Mouse (Mus musculus) hindbrain, embryonic 11.5 days (tissue): ENCODE data around the gene Gab1. TPM values are rescaled to one million over a fixed set of nuclear protein-coding genes. Genes with fewer than 3 reads are reported as not detected.

Experiments used
- ATAC-seq: fragments of 200-750 bp; cut with Nextera tagmentation; 2 replicates; pipeline ENCODE4 v1.8.0; 2017; ENCODE audit warnings: mild to moderate bottlenecking, moderate TSS enrichment, moderate library complexity; ENCODE audit not compliant: low FRiP score
- DNase-seq: peaks from one replicate; pipeline ENCODE4 v3.0.0-alpha.2; 2015; ENCODE audit warnings: low spot score
- H3K27ac ChIP-seq: fragments of 300-500 bp; sonication (generic); 2 replicates; pipeline ENCODE4 v1.5.1; 2014; ENCODE audit warnings: mild to moderate bottlenecking, low read depth, low read length
- H3K27me3 ChIP-seq: fragments of 300-500 bp; sonication (generic); 2 replicates; pipeline ENCODE4 v1.6.1; 2014; ENCODE audit warnings: mild to moderate bottlenecking, low read length, moderate library complexity, mixed read lengths; ENCODE audit not compliant: control insufficient read depth, insufficient read depth
- H3K36me3 ChIP-seq: fragments of 300-500 bp; sonication (generic); 2 replicates; pipeline ENCODE4 v1.6.1; 2014; ENCODE audit warnings: mild to moderate bottlenecking, low read length, moderate library complexity, mixed read lengths; ENCODE audit not compliant: control insufficient read depth, insufficient read depth
- H3K4me1 ChIP-seq: fragments of 300-500 bp; sonication (generic); replicated peaks from 2 replicates; pipeline ENCODE4 v1.6.1; 2014; ENCODE audit warnings: low read length, mixed read lengths; ENCODE audit not compliant: control insufficient read depth, insufficient read depth
- H3K4me2 ChIP-seq: fragments of 300-500 bp; sonication (generic); replicated peaks from 2 replicates; pipeline ENCODE4 v1.6.1; 2014; ENCODE audit warnings: mild to moderate bottlenecking, low read depth, low read length
- H3K4me3 ChIP-seq: fragments of 300-500 bp; sonication (generic); 2 replicates; pipeline ENCODE4 v1.5.1; 2014; ENCODE audit warnings: low read depth, low read length
- H3K9ac ChIP-seq: fragments of 300-500 bp; sonication (generic); 2 replicates; pipeline ENCODE4 v1.6.1; 2014; ENCODE audit warnings: low read depth, low read length
- H3K9me3 ChIP-seq: fragments of 300-500 bp; sonication (generic); 2 replicates; pipeline ENCODE4 v1.6.1; 2016; ENCODE audit warnings: low read length; ENCODE audit not compliant: control insufficient read depth
- WGBS: fragments of 180-500 bp; shearing (Covaris S2); extraction: QIAGEN DNeasy Blood & Tissue Kit; methylation state at CpG from one replicate; pipeline ENCODE4 v1.1.7; 2014; 5-methylcytosine and 5-hydroxymethylcytosine counted together
- polyA plus RNA-seq: library from polyadenylated mRNA; unstranded; fragments of >200 nt; fragmentation: Nextera tagmentation; extraction: Ambion mirVana; gene quantifications from 2 replicates; pipeline ENCODE4 v1.2.1, GENCODE M21; 2014

The Gab1 gene
- polyA plus RNA-seq, 1 experiment from 2014 or later, result 18.1 TPM

GRCm38 (mm10) chr8:80830724-80831566, 49.4 kb downstream of the Gab1 start:
- ATAC-seq, result no peak
- no peak overlapping the region for H3K9ac ChIP-seq
- H3K4me1 ChIP-seq, result no peaks in the 10 kb centered on the region
- WGBS, result 78% methylated on average over 11 of the region's 11 CpGs
- H3K36me3 ChIP-seq, result no peaks in the 10 kb centered on the region
- no peak overlapping the region for H3K27ac ChIP-seq
- H3K27me3 ChIP-seq, result no peaks in the 10 kb centered on the region
- no peak overlapping the region for H3K4me2 ChIP-seq
- H3K9me3 ChIP-seq, result no peaks in the 10 kb centered on the region
- H3K4me3 ChIP-seq, result no peak overlapping the region
- no peak for DNase-seq

GRCm38 (mm10) chr8:80830141-80830540, 50.2 kb downstream of the Gab1 start:
- DNase-seq, result no peak
- 62% methylated on average over 7 of the region's 7 CpGs for WGBS
- H3K27me3 ChIP-seq, result no peaks in the 10 kb centered on the region
- no peak overlapping the region for H3K4me2 ChIP-seq
- H3K9me3 ChIP-seq, result no peaks in the 10 kb centered on the region
- no peak for ATAC-seq
- no peaks in the 10 kb centered on the region for H3K36me3 ChIP-seq
- no peak overlapping the region for H3K9ac ChIP-seq
- H3K27ac ChIP-seq, result no peak overlapping the region
- no peaks in the 10 kb centered on the region for H3K4me1 ChIP-seq
- no peak overlapping the region for H3K4me3 ChIP-seq

GRCm38 (mm10) chr8:80826996-80827395, 53.3 kb downstream of the Gab1 start:
- H3K4me2 ChIP-seq, result no peak overlapping the region
- ATAC-seq, result no peak

GRCm38 (mm10) chr8:80825136-80825535, 55.2 kb downstream of the Gab1 start:
- Histone ChIP-seq H3K9me3 (no peaks in the 10 kb centered on the region), H3K4me2 (no peak overlapping the region), H3K4me1 (no peaks in the 10 kb centered on the region), H3K27me3 (no peaks in the 10 kb centered on the region), H3K36me3 (no peaks in the 10 kb centered on the region), H3K9ac (no peak overlapping the region), H3K4me3 (no peak overlapping the region), H3K27ac (no peak overlapping the region)
- 76% methylated on average over 4 of the region's 4 CpGs for WGBS
- DNase-seq (no peak), ATAC-seq (no peak)

More at GRCm38 (mm10) chr8:80826996-80827395, 53.3 kb downstream of the Gab1 start:
- H3K36me3 ChIP-seq, result no peaks in the 10 kb centered on the region
- H3K27me3 ChIP-seq, result no peaks in the 10 kb centered on the region
- no peaks in the 10 kb centered on the region for H3K4me1 ChIP-seq
- no peak for DNase-seq
- H3K27ac ChIP-seq, result no peak overlapping the region
- 89% methylated on average over 7 of the region's 7 CpGs for WGBS
- no peak overlapping the region for H3K9ac ChIP-seq
- no peak overlapping the region for H3K4me3 ChIP-seq
- no peaks in the 10 kb centered on the region for H3K9me3 ChIP-seq

GRCm38 (mm10) chr8:80824426-80824825, 55.9 kb downstream of the Gab1 start:
- no peak for DNase-seq
- Histone ChIP-seq H3K9me3 (no peaks in the 10 kb centered on the region), H3K27me3 (no peaks in the 10 kb centered on the region), H3K4me3 (no peak overlapping the region), H3K36me3 (no peaks in the 10 kb centered on the region), H3K4me1 (no peaks in the 10 kb centered on the region), H3K4me2 (no peak overlapping the region), H3K27ac (no peak overlapping the region), H3K9ac (no peak overlapping the region)
- ATAC-seq, result no peak
- WGBS, result 60% methylated on average over 5 of the region's 5 CpGs

- Histone ChIP-seq H3K4me3 (no peak overlapping the region), H3K9ac (no peak overlapping the region), H3K9me3 (no peaks in the 10 kb centered on the region), H3K27ac (no peak overlapping the region), H3K4me2 (no peak overlapping the region), H3K36me3 (no peaks in the 10 kb centered on the region), H3K4me1 (no peaks in the 10 kb centered on the region), H3K27me3 (no peaks in the 10 kb centered on the region)
- DNase-seq (no peak), ATAC-seq (no peak)
- 77% methylated on average over 5 of the region's 5 CpGs for WGBS
Measured at GRCm38 (mm10) chr8:80823250-80823649, 57.1 kb downstream of the Gab1 start.

GRCm38 (mm10) chr8:80821367-80822225, 58.7 kb downstream of the Gab1 start:
- no peak overlapping the region for H3K9ac ChIP-seq
- no peaks in the 10 kb centered on the region for H3K4me1 ChIP-seq
- H3K4me2 ChIP-seq, result no peak overlapping the region
- no peak for DNase-seq
- H3K27ac ChIP-seq, result no peak overlapping the region
- H3K9me3 ChIP-seq, result no peaks in the 10 kb centered on the region
- no peak overlapping the region for H3K4me3 ChIP-seq
- no peaks in the 10 kb centered on the region for H3K27me3 ChIP-seq
- WGBS, result 76% methylated on average over 12 of the region's 12 CpGs
- no peaks in the 10 kb centered on the region for H3K36me3 ChIP-seq
- ATAC-seq, result no peak

- H3K9ac ChIP-seq, result no peak overlapping the region
- no peak for ATAC-seq
- no peaks in the 10 kb centered on the region for H3K36me3 ChIP-seq
- no peaks in the 10 kb centered on the region for H3K4me1 ChIP-seq
- no peak overlapping the region for H3K4me3 ChIP-seq
- H3K4me2 ChIP-seq, result no peak overlapping the region
- H3K27ac ChIP-seq, result no peak overlapping the region
- H3K9me3 ChIP-seq, result no peaks in the 10 kb centered on the region
- no peak for DNase-seq
- H3K27me3 ChIP-seq, result no peaks in the 10 kb centered on the region
- WGBS, result 83% methylated on average over 6 of the region's 6 CpGs
Measured at GRCm38 (mm10) chr8:80818978-80819377, 61.3 kb downstream of the Gab1 start.
